Mouse (Mus musculus): Measurements from ENCODE around the gene Eif3k.
"Not testable (repeated sequence)": the region's sequence is repeated elsewhere in the genome, so short reads cannot be mapped to it uniquely, and the experiment has no call there.

Gene Eif3k

GRCm38 (mm10) chr7:28984452-28984851 is 2.8 kb upstream of the Eif3k start:
- DNase-seq = no peak

DNA sequence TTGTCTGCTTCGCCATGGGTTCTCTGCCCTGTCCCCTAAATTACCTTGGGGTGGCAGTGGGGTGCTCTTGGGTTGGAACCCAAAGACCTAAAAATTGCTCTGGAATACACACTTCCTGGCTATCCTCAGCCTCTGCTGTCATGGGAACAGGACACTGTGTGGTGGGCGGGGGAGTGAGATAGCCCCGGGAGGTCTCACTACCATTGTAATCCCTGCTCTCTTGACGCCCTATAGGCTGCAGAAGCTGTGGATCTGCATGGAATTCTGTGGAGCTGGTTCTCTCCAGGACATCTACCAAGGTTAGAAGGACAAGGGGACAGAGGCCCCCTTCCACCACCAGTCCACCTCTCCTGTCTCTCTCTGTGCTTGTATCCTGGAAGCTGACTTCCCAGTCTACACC is 2.2 kb upstream of the Eif3k start:
- no peak for DNase-seq

DNA sequence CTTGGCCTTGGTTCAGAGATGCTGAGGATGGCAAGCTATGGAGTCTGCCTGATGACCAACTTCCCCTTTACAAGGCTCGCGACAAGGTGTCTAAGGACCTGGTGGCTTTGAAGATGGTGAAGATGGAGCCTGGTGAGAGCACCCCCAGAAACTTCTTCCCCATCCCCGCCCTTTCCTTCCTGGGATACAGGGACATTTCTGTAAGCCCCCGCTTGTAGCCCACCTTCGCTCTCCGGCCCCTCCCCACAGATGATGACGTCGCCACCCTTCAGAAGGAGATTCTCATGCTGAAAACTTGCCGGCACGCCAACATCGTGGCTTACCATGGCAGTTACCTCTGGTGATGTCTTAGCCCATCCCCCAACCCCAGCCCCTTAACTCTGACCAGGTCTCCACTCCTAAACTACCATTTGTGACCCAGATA is 1.5 kb upstream of the Eif3k start:
- no peak for DNase-seq

GRCm38 (mm10) chr7:28982274-28983013 is 780 bp upstream of the Eif3k start:
- peak; percentile 38 for DNase-seq

GRCm38 (mm10) chr7:28977556-28977955 is 4.1 kb downstream of the Eif3k start:
- no peak for DNase-seq

DNA sequence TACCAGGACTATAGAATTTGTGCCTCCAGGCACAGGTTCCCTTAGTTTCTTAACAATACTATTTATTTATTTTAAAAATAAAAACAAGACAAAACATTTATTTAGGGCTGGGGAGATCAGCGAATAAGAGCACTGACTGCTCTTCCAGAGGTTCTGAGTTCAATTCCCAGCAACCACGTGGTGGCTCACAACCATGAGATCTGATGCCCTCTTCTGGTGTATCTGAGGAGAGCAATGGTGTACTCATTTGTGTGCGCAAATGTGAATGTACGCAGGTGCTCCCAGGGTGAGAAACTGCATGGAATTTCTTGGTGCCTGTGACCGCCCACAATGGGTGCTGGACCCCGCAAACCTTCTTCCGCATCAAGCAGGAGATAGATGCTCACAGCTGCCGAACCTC is 8.6 kb downstream of the Eif3k start:
- DNase-seq = no peak

- peak; percentile 89 for DNase-seq
Observed at GRCm38 (mm10) chr7:28972542-28972985, 9.1 kb downstream of the Eif3k start.

DNA sequence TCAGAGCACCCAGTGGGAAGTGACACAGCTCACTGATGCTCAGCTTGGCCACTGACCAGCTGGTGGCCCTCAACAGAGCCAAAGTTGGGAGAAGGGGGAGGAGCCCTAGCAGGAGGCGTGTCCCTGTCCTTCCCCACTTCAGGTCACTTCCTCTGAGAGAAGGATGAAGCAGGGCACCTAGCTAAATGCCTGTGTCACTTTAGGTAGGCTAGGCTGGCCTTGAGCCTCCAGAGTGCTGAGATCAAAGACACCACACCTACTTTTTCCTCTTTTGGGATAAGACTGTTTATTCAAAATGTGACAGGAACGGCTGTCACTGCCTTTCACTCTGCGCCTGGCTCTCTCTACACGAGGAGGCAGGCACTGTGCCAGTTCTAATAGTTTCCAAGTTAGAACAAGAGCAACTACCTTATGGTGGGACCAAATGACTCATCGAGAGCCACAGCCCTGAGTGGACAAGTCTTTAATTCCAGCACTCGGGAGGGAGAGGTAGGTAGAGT is 9.8 kb downstream of the Eif3k start:
- DNase-seq = peak; percentile 85

- no peak for DNase-seq
Observed at GRCm38 (mm10) chr7:28971029-28971428, 10.6 kb downstream of the Eif3k start.

GRCm38 (mm10) chr7:28969672-28970394 is 11.8 kb downstream of the Eif3k start:
- DNase-seq = no peak

DNA sequence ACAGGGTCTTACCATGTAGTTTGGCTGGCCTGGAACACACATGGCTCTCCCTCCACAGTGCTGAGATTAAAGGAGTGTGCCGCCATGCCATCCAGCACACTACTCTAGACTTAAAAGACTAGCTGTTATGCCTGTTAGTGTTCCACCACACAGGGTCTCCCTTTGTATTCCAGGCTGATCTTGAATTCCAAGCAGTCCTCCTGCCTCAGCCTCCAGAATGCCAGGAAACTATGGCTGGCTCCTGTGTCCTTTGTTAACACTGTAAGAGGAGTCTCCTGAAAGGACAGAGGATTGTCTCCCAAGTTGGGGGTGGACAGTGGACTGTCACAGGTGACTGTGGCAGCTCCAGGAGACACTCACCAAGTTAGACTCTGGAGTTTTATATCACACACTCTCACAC is 12.4 kb downstream of the Eif3k start:
- DNase-seq = no peak

- DNase-seq = not testable (repeated sequence)
Observed at GRCm38 (mm10) chr7:28968120-28968519, 13.5 kb downstream of the Eif3k start.

DNA sequence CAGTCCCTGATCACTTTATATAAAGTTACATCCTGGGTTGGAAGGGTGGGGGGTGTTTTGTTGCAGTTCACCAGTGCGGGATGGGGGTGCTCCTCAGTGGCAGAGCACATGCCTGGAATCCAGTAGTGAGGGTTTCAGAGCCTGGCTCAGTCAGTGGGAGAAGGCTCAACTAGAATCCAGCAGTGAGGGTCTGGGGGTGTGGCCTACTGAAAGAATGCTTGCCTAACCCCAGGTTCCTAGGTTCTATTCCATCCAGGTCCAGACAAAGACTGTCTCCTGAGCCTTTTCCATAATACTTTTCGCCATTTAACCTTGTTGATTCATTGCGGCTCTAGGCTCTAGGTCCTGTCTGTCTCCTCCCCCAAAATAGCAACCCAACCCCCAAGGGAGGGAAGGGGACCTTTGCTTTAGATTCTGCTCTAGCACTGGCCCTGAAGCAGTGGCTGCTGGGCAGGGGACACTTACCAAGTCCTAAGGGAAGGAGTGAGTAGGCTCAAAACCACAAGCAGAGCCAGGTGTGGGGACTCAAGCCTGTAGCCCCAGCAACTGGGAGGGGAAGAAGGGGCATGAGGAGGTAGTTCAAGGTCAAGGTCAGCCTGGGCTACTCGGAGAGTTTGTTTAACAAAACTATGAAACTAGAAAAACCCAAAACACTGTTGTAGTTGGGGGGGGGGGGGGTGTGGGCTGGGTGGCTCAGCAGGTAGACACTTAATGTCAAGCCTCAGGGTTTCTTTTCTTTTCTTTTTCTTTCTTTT is 14.7 kb downstream of the Eif3k start:
- no peak for DNase-seq

GRCm38 (mm10) chr7:28966181-28966580 is 15.5 kb downstream of the Eif3k start:
- DNase-seq = no peak

DNA sequence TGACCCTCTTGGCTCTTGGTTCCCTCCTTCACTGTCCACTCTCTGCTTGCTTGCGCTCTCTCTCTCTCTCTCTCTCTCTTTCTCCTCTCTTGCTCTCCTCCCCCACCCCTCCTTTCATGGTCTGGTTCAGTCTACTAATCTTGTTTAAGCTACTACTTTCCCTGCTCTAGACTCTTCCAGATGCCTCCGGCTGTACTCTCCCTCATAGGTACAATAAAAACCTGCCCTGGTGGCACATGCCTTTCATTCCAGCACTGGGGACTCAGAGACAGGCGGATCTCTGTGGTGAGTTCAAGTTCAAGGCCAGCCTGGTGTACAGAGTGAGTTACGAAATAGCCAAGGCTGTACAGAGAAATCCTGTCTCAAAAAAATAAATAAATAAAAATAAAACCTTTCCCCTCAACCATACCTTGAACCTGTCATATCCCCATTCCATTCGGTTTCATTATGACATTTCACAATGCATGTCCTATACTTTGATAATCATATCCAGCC is 16.3 kb downstream of the Eif3k start:
- no peak for DNase-seq

GRCm38 (mm10) chr7:28963399-28963923 is 18.2 kb downstream of the Eif3k start:
- no peak for DNase-seq

GRCm38 (mm10) chr7:28961927-28962670 is 19.6 kb downstream of the Eif3k start, which contains the start of gene Actn4:
Gene Actn4 (minus strand): TSS chr7:28962340.
- DNase-seq = peak; percentile 99

GRCm38 (mm10) chr7:28961584-28961926 is 20.1 kb downstream of the Eif3k start:
- no peak for DNase-seq

- DNase-seq = no peak
Observed at GRCm38 (mm10) chr7:28960354-28961046, 21.2 kb downstream of the Eif3k start.

GRCm38 (mm10) chr7:28959505-28960045 is 22.1 kb downstream of the Eif3k start:
- DNase-seq = peak; percentile 63

DNA sequence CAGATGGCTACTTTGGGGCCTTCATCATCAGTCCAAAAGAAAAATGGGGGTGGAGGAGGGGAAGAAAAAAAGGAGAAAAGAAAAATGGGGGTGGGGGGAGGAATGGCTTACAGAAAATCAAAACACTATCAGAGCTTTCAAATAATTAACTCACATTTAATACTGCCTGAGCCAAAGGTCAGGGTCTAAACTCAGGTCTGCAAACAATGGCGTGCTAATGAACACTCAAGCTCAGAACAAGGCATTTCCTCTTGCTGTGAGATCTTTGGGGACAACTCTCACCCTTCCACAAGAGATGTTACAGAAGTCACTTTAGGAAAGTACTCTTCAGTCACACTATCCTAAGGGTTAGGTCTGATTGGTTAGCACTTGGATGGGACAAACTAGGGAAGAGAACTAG is 22.9 kb downstream of the Eif3k start:
- DNase-seq = no peak
